Mouse (Mus musculus): Measurements from ENCODE around the gene Slamf1.

The Slamf1 gene

GRCm38 (mm10) chr1:171845035-171845754 is 78.3 kb downstream of the Slamf1 start:
- TF ChIP-seq GATA4 (IDR thresholded peaks at IDR 0.05; ENCODE audit: insufficient replicate concordance, low read length) = no peak

- TF ChIP-seq GATA4 (IDR thresholded peaks at IDR 0.05; ENCODE audit: insufficient replicate concordance, low read length) = peak; percentile 32; the same call in 1 of the 2 replicates
Measured at GRCm38 (mm10) chr1:171848201-171848600, 81.3 kb downstream of the Slamf1 start.

- no peak for TF ChIP-seq GATA4 (IDR thresholded peaks at IDR 0.05; ENCODE audit: insufficient replicate concordance, low read length)
Measured at GRCm38 (mm10) chr1:171848757-171849156, 81.8 kb downstream of the Slamf1 start.

GRCm38 (mm10) chr1:171849454-171849853 is 82.5 kb downstream of the Slamf1 start:
- no peak for TF ChIP-seq GATA4 (IDR thresholded peaks at IDR 0.05; ENCODE audit: insufficient replicate concordance, low read length)

Measured in liver, adult (tissue).